Mouse (Mus musculus): ENCODE measurements around the gene Klhl22.

- TF ChIP-seq CTCF (IDR thresholded peaks at IDR 0.05; ENCODE audit: extremely low read depth, insufficient read depth, low read length) (no peak), POLR2A (IDR thresholded peaks at IDR 0.05; ENCODE audit: extremely low read depth, insufficient read depth, low read length) (0 out of 2 replicates have a peak, but pooled peaks have one; percentile 6)
Observed at GRCm38 (mm10) chr16:17835481-17835880, 76.1 kb downstream of the Klhl22 start.

Data from cortical plate, adult 2 months (tissue).